Mouse (Mus musculus): Measurements from ENCODE around the gene Fgfr2.

The Fgfr2 gene

DNA sequence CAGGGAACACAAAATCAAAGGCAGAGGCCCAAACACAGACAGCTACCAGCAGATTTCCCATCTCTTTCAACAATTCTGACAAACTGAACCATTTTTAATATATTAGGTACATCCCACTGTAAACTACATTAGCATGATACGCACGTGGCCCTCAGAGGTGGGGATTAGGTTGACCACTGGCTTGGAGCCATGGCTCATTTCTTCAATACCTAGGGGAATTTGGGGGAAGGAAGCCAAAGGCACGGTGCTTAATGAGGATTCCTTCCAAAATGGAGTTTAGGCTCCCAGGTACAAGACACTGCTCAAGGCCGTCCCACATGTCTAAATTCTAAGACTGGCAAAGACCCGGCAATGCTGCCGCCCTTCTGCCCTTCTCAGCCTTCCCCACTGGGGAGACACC lies 120.9 kb downstream of the Fgfr2 start:
- DNase-seq (ENCODE audit: low read depth, low spot score), result no peak
- Histone ChIP-seq H3K27me3 (ENCODE audit: control insufficient read depth, insufficient read depth, low read length, poor library complexity, severe bottlenecking) (no peaks in the 10 kb centered on the region), H3K36me3 (ENCODE audit: control insufficient read depth, insufficient read depth, low read length, poor library complexity, severe bottlenecking) (no peaks in the 10 kb centered on the region)

DNA sequence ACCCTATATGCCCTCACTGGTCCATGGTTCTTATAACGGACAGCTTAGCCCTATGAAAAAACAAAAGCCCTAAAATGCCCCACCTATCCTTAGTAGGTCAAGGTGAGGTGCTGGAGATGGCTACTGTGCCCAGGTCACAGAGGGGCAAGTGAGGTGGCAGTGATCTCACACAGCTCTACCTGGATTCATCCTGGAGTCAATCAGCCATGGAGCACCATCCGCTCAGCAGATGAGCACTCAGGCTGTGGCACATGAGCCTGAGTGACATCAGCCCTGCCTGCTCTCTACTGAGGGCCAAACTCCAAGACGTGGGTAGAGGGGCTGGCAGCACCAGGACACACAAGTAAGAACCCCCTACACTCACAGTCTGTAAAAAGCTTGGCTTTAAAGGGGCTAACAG lies 121.8 kb downstream of the Fgfr2 start:
- H3K36me3 ChIP-seq (ENCODE audit: control insufficient read depth, insufficient read depth, low read length, poor library complexity, severe bottlenecking), result no peaks in the 10 kb centered on the region
- H3K27me3 ChIP-seq (ENCODE audit: control insufficient read depth, insufficient read depth, low read length, poor library complexity, severe bottlenecking), result no peaks in the 10 kb centered on the region
- DNase-seq (ENCODE audit: low read depth, low spot score), result no peak

DNA sequence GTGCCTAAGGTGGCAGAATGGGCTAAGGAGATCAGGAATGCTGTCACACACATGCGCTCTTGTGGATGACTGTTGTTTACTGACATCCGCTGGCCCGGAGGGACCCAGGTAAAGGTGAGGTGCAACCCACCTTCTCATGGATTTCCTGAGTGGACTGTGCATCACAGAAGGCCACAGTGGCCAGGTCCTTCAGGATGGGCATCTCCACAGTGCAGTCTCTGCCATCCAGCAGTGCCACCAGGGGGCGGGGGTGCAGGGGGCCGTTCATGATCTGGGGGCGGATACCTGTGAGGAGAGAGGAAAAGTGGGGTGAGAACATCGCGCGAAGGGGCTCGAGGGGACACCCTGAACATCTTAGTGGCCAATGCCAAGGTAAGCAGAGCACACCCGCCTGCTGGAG lies 124.1 kb downstream of the Fgfr2 start:
- Histone ChIP-seq H3K27me3 (ENCODE audit: control insufficient read depth, insufficient read depth, low read length, poor library complexity, severe bottlenecking) (no peaks in the 10 kb centered on the region), H3K36me3 (ENCODE audit: control insufficient read depth, insufficient read depth, low read length, poor library complexity, severe bottlenecking) (no peaks in the 10 kb centered on the region)
- DNase-seq (ENCODE audit: low read depth, low spot score), result no peak

DNA sequence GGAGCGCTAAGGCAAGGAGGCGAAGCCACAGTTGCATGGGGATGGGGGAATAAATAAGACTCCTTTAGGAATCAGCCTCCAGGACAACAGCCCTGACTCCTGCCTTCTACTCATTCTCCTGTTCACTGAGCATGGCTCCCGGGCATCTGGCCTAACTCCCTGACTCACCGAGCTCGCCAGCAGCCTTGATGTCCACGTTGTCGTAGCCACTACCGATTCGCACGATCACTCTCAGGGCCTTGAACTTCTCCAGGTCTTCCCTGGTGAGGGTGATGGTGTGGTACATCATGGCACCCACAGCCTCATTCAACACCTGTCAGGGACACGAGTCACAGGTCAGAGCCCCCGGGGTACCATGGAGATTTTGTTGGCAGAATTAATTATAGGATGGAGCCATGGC lies 124.5 kb downstream of the Fgfr2 start:
- no peak for DNase-seq (ENCODE audit: low read depth, low spot score)
- H3K36me3 ChIP-seq (ENCODE audit: control insufficient read depth, insufficient read depth, low read length, poor library complexity, severe bottlenecking), result no peaks in the 10 kb centered on the region

DNA sequence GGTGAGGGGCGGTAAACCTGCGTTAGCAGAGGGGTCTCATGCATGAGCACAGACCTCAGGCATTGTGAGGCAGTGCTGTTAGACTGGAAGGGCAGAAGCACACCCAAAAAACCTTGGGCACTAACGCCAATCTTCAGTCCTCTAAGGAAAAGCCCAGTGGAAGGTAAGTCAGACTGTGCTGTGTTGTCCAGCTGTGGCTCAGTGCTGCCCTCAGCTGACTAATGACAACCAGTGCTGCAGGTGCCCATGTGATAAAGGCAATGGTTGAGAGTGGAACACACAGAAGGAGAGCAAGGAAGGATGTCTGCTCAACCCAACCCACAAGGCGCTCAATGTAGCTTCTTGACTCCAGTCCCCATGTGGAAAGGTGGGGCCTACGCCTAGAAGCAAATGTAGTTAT lies 126.8 kb downstream of the Fgfr2 start:
- no peaks in the 10 kb centered on the region for H3K36me3 ChIP-seq (ENCODE audit: control insufficient read depth, insufficient read depth, low read length, poor library complexity, severe bottlenecking)
- peak; percentile 41 for DNase-seq (ENCODE audit: low read depth, low spot score)
- no peaks in the 10 kb centered on the region for H3K27me3 ChIP-seq (ENCODE audit: control insufficient read depth, insufficient read depth, low read length, poor library complexity, severe bottlenecking)

More for the DNA sequence above, 124.5 kb downstream of the Fgfr2 start:
- no peaks in the 10 kb centered on the region for H3K27me3 ChIP-seq (ENCODE audit: control insufficient read depth, insufficient read depth, low read length, poor library complexity, severe bottlenecking)

DNA sequence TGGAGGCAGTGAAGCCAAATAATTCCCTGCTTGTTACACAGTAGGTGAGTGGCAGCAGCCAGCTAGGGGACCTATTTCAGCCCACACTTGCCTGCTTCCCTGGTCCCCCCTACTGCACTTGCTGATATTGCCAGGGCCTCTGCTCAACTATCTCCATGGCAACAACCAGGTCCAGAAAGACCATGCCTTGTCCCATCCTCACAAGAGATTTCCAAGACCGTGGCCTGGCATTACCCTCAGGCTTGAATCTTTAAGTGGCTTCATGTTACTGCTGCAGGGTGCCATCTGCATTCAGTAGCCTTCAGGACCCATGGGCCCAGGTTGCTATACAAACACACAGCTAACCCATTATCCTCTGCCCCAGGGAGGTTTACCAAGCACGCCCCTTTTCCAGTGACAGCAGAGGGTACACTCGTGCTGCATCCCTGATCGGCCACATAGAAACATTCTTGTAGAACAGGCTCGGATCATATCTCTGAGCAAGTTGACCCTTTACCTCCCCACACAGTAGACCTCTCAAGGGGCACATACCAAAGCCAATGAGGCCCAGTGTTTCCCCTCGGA lies 128.4 kb downstream of the Fgfr2 start:
- no peak for DNase-seq (ENCODE audit: low read depth, low spot score)
- Histone ChIP-seq H3K27me3 (ENCODE audit: control insufficient read depth, insufficient read depth, low read length, poor library complexity, severe bottlenecking) (no peaks in the 10 kb centered on the region), H3K36me3 (ENCODE audit: control insufficient read depth, insufficient read depth, low read length, poor library complexity, severe bottlenecking) (no peaks in the 10 kb centered on the region)

DNA sequence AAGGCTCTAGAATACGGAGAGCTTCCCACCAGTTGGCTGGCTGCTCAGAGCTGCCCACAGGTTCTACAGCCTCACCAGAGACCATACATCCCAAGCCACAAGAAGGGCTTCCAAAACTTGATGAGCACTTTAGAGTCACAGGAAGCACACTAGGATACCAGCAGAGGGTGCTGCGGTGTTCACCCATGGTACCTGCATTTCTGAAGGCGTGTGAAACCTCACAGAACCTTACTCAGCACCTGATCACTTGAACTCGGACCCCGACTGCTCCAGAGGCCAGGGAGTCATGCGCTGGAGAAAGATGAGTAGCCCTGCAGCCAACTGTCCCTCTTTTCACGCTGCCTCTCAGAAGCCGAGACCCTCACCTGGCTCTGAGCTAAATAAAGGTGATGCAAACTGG lies 129.0 kb downstream of the Fgfr2 start:
- no peak for DNase-seq (ENCODE audit: low read depth, low spot score)
- H3K36me3 ChIP-seq (ENCODE audit: control insufficient read depth, insufficient read depth, low read length, poor library complexity, severe bottlenecking), result no peaks in the 10 kb centered on the region

DNA sequence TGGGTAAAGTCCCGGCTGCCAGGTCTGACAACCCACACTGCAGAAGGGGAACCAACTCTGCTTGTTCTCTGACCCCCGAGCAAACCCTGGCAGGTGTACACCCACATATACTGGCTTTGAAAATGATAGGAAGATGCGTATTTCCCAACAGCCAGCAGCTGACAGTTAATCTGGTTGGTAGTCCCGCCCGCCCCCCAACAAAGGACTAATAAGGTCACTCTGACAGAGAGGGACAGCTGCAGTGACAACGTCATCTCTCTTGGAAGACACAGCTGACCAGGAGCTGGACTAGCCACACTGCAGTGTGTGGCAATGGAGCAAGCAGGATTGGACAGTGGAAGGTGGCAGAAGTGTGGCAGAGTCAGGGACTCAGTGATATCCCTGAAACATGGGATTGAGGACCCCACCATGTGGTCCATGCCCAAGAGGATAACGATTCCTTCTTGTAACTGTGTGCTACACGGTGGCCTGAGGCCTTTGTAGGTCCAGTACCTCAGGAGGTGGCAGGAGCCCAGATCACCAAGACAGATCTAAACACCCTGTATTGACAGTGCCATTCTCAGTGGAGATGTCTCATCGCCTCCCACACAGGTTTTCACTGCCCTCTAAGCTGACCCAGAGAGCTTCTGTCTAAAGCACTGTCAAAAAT lies 130.1 kb downstream of the Fgfr2 start:
- no peaks in the 10 kb centered on the region for H3K36me3 ChIP-seq (ENCODE audit: control insufficient read depth, insufficient read depth, low read length, poor library complexity, severe bottlenecking)
- no peaks in the 10 kb centered on the region for H3K27me3 ChIP-seq (ENCODE audit: control insufficient read depth, insufficient read depth, low read length, poor library complexity, severe bottlenecking)
- no peak for DNase-seq (ENCODE audit: low read depth, low spot score)

More for the DNA sequence above, 129.0 kb downstream of the Fgfr2 start:
- no peaks in the 10 kb centered on the region for H3K27me3 ChIP-seq (ENCODE audit: control insufficient read depth, insufficient read depth, low read length, poor library complexity, severe bottlenecking)

DNA sequence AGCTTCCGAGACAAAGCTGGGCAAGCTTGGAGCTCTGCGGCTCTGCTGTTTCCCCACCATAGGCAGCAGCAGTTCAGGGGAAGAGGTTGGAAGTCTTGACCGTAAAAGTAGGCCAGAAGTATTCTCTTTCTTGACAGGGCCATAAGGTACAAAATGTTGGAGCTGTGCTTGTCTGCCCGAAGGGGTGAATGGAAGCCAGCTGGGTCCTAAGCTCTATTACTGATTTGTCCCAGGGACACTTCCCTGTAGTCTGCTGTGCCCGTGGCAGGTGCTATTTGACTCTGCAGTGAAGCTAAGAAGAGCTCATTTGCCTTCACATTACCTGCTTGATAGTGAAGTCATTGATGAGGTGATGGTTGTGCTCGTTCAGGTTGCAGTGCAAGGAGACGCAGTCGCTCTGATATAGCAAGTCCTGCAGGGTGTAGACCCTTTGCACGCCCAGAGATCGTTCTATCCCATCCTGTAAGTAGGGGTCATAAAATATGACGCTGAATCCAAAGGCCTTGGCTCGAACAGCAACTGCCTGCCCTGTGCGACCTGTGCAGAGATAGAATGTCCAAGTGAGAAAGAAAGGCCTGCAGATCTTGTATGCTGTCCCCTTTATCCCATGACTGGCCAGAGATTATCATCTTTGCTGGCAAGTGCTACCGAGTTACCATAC lies 131.8 kb downstream of the Fgfr2 start:
- no peaks in the 10 kb centered on the region for H3K36me3 ChIP-seq (ENCODE audit: control insufficient read depth, insufficient read depth, low read length, poor library complexity, severe bottlenecking)
- H3K27me3 ChIP-seq (ENCODE audit: control insufficient read depth, insufficient read depth, low read length, poor library complexity, severe bottlenecking), result no peaks in the 10 kb centered on the region
- DNase-seq (ENCODE audit: low read depth, low spot score), result no peak

DNA sequence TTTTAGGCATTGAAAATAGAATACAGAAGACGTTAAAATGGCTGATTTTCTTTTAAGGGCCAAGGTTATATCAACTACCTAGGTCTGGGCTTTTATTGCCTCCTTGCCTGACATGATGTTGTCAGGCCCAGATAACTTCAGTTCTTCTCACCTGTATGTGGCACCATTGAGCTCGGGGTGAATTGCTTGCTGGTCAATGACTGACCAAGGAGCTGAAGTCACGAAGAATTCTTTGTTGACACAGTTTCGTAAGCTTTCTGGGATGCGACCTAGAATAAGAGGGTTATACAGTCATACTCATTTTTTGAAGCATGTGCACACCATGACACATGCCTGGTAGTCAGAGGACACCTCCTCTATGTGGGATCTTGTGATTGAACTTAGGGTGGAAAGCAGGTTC lies 133.3 kb downstream of the Fgfr2 start:
- no peaks in the 10 kb centered on the region for H3K36me3 ChIP-seq (ENCODE audit: control insufficient read depth, insufficient read depth, low read length, poor library complexity, severe bottlenecking)
- H3K27me3 ChIP-seq (ENCODE audit: control insufficient read depth, insufficient read depth, low read length, poor library complexity, severe bottlenecking), result no peaks in the 10 kb centered on the region
- DNase-seq (ENCODE audit: low read depth, low spot score), result no peak

DNA sequence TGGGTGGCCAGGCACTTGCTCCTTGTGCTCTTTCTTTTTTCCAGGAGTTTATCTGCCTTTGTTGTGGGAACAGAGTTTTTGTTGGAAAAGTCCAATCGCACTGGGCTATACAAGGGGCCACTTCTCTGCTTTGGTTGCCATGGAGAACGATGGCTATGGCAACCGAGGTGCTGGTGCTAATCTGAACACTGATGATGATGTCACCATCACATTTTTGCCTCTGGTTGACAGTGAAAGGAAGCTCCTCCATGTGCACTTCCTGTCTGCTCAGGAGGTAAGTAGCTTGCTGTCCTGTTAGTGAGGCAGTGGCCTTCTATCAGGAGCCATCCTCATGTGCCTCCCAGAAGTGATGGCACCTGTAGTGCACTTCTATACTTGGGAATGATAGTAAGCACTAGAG lies 140.5 kb downstream of the Fgfr2 start:
- H3K36me3 ChIP-seq (ENCODE audit: control insufficient read depth, insufficient read depth, low read length, poor library complexity, severe bottlenecking), result peaks cover 5% of the 10 kb centered on the region; the same call in 1 of the 2 replicates
- DNase-seq (ENCODE audit: low read depth, low spot score), result no peak
- no peaks in the 10 kb centered on the region for H3K27me3 ChIP-seq (ENCODE audit: control insufficient read depth, insufficient read depth, low read length, poor library complexity, severe bottlenecking)

DNA sequence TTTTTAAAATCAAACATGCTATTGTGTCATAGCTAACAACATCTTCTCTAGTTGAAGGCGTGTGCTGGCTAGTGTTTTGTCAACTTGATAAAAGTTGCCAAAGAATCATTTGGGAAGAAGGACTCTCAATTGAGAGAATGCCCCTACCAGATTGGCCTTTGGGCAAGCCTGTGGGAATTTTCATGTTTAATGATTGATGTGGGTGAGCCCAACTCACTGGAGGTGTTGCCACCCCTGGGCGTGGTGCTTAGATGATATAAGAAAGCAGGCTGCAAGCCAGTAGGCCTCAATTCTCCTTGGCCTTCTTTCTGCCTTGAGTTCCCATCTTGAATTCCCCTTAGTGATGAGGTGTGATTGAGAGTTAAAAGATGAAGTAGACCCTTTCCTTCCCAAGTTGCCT lies 145.2 kb downstream of the Fgfr2 start:
- Histone ChIP-seq H3K36me3 (ENCODE audit: control insufficient read depth, insufficient read depth, low read length, poor library complexity, severe bottlenecking) (peaks cover 6% of the 10 kb centered on the region; the same call in 1 of the 2 replicates), H3K27me3 (ENCODE audit: control insufficient read depth, insufficient read depth, low read length, poor library complexity, severe bottlenecking) (no peaks in the 10 kb centered on the region)

DNA sequence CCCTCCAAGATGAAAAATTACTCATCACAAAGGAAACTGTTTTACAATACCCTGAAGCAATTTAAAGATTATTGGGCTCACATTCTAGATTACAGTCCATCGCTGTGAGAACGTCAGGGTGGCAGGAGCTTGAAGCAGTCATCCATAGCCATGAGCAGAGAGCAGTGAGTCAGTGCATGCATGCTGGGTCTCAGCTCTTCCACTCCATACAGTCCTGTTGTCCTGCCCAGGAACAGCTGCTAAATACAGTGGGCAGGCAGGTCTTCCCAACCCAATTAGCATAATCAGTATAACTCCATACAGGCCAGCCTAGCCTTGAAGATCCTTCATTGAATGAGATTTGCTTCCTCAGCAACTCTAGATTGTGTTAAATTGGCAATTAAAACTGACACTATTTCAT lies 147.1 kb downstream of the Fgfr2 start:
- Histone ChIP-seq H3K36me3 (ENCODE audit: control insufficient read depth, insufficient read depth, low read length, poor library complexity, severe bottlenecking) (peaks cover 6% of the 10 kb centered on the region), H3K27me3 (ENCODE audit: control insufficient read depth, insufficient read depth, low read length, poor library complexity, severe bottlenecking) (no peaks in the 10 kb centered on the region)
- DNase-seq (ENCODE audit: low read depth, low spot score), result no peak

More for the DNA sequence above, 145.2 kb downstream of the Fgfr2 start:
- DNase-seq (ENCODE audit: low read depth, low spot score), result no peak

DNA sequence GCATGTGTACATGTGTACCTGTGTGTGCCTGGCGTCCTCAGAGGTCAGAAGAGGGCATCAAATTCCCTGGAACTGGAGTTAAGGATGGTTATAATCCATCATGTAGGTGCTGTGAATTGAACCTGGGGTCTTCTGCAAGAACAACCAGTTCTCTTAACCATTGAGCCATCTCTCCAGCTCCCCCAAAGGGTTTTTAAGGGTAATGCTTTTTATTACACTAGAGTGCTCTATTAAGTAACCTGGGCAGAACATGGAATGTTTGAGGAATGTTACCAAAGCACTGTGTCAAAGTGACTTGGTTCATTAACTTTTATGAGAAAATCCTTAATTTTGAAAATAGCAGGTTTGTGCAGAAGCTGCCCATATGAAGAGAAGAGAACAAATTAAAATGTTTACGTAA lies 151.1 kb downstream of the Fgfr2 start:
- peaks cover 8% of the 10 kb centered on the region for H3K36me3 ChIP-seq (ENCODE audit: control insufficient read depth, insufficient read depth, low read length, poor library complexity, severe bottlenecking)
- no peaks in the 10 kb centered on the region for H3K27me3 ChIP-seq (ENCODE audit: control insufficient read depth, insufficient read depth, low read length, poor library complexity, severe bottlenecking)
- DNase-seq (ENCODE audit: low read depth, low spot score), result no peak

DNA sequence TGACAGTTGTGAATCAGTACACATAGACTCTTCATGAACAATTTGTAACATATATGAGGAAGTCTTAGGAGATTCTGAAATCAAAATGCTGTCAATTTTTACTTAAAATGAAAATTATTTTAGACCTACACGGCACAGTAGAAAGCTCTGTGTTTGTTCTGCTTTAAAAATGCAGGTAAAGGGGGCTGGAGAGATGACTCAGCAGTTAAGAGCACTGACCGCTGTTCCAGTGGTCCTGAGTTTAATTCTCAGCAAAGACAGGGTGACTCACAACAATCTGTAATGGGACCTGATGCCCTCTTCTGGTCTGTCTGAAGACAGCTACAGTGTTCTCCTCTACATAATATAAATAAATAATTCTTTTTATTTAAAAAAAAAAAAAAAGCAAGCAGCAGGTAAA lies 157.4 kb downstream of the Fgfr2 start:
- H3K36me3 ChIP-seq (ENCODE audit: control insufficient read depth, insufficient read depth, low read length, poor library complexity, severe bottlenecking), result peaks cover 6% of the 10 kb centered on the region; the same call in 1 of the 2 replicates
- DNase-seq (ENCODE audit: low read depth, low spot score), result no peak
- H3K27me3 ChIP-seq (ENCODE audit: control insufficient read depth, insufficient read depth, low read length, poor library complexity, severe bottlenecking), result no peaks in the 10 kb centered on the region
